Mouse (Mus musculus) CH12.LX (cell line): ENCODE results near the gene Mier3.

Experiments
- CTCF ChIP-seq, 2 experiments: IDR thresholded peaks in 1 of 2; conservative IDR thresholded peaks in 1 of 2; 2 replicates each; pipeline ENCODE4 v1.5.1; 2011 to 2012; ENCODE audit warnings: low read depth in 2 of 2, low read length in 2 of 2, improper control_type of control experiment in 1 of 2, inconsistent platforms in 1 of 2, mild to moderate bottlenecking in 1 of 2, moderate library complexity in 1 of 2
- ELF1 ChIP-seq: IDR thresholded peaks from 2 replicates; pipeline ENCODE4 v1.6.1; 2014; ENCODE audit warnings: low read depth, mild to moderate bottlenecking, inconsistent platforms, low read length, improper control_type of control experiment
- EP300 ChIP-seq: IDR thresholded peaks from 2 replicates; pipeline ENCODE4 v1.6.1; 2011; ENCODE audit warnings: low read length, improper control_type of control experiment
- JUND ChIP-seq: conservative IDR thresholded peaks from 2 replicates; pipeline ENCODE4 v1.6.1; 2011; ENCODE audit warnings: low read depth, low read length, improper control_type of control experiment
- POLR2AphosphoS2 ChIP-seq: IDR thresholded peaks from 2 replicates; pipeline ENCODE4 v1.6.1; 2011; ENCODE audit warnings: low read depth, low read length, improper control_type of control experiment
- SIN3A ChIP-seq: IDR thresholded peaks from 2 replicates; pipeline ENCODE4 v1.6.1; 2012; ENCODE audit warnings: low read length, improper control_type of control experiment, inconsistent platforms
- USF2 ChIP-seq: conservative IDR thresholded peaks from 2 replicates; pipeline ENCODE4 v1.6.1; 2011; ENCODE audit warnings: low read depth, low read length, improper control_type of control experiment

GRCm38 (mm10) chr13:111746831-111747230 is 66.1 kb downstream of the Mier3 start:
- no peak for TF ChIP-seq SIN3A
- no peak for TF ChIP-seq JUND
- no peak for TF ChIP-seq CTCF (conservative IDR thresholded peaks at IDR 0.05 in 1 of 2, IDR thresholded peaks at IDR 0.05 in 1 of 2; ENCODE audit: low read depth in 2 of 2, low read length in 2 of 2)
- no peak for TF ChIP-seq ELF1
- TF ChIP-seq USF2: no peak
- TF ChIP-seq EP300: no peak
- no peak for TF ChIP-seq POLR2AphosphoS2
